Mouse (Mus musculus): Measurements from ENCODE around the gene Pex7.

DNA sequence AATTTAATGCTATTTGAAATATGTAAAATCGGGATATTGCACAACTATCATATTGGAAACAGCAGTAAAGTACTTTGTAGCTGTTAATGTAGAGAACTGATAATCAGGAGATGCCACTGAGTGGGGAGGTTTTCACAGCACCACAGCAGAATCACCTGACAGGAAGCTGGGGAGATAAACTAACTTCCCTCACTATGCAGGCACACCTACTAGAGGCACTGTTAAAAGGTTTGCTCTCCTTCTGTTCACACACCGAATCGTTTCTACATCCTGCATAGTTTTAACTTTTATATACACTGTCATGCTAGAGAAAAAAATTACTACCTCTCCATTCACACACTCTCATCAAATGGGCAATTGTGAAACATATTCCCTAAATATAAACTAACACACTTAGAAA, 21.2 kb downstream of the Pex7 start:
- TF ChIP-seq POLR2A (IDR thresholded peaks at IDR 0.05; ENCODE audit: borderline replicate concordance, low read depth, low read length) (no peak), CTCF (IDR thresholded peaks at IDR 0.05; ENCODE audit: low read depth, low read length) (no peak)
